Mouse (Mus musculus): Measurements from ENCODE around the gene Mthfsl. TPM values are rescaled to one million over a fixed set of nuclear protein-coding genes. Genes with fewer than 3 reads are reported as not detected.
"Not testable (repeated sequence)": the region's sequence is repeated elsewhere in the genome, so short reads cannot be mapped to it uniquely, and the experiment has no call there.

Mthfsl gene
- total RNA-seq, 2 experiments from 2014 or later, result 6.1 to 8.5 TPM

GRCm38 (mm10) chr9:88705157-88705556 is 14.9 kb downstream of the Mthfsl start:
- not testable (repeated sequence) for ATAC-seq (replicated peaks; ENCODE audit: low FRiP score, poor library complexity, severe bottlenecking)

DNA sequence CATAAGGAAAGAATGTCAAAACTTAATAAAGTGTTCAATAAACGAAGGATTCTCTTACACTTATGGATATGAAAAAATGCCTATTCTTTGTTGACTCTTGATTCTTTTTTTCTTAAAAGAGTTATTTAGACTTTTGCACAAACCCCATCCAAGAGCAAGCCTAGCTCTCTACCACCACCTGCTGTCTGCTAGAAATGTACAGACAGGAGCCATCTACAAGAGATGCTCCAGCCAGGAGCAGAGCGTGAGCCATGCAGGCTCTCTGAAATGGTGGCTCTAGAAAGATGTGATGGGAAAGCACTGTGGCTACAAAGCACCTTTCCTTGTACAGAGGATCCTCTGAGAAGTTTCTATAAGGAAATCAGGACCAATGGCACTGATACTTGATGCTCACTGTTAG is 21.4 kb downstream of the Mthfsl start:
- ATAC-seq (replicated peaks; ENCODE audit: low FRiP score, poor library complexity, severe bottlenecking), result not testable (repeated sequence)

DNA sequence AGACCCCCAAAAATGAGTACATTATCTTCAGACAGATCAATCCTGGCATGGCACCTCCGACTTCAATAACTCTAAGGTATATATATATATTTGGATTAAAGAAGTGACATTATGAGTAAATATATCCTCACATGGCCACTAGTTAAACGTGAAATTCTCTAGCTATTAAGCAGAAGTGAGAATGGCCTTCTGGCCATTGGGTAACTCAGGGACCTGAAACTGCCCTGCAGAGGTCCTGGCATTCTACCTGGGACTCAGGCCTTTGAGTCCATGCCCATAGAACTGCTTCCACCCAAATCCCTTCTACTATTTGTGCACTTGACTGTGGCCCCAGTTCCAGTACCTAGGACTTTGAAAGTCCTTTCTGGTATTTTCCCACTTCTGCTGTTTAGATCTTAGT is 28.8 kb downstream of the Mthfsl start:
- ATAC-seq (replicated peaks; ENCODE audit: low FRiP score, poor library complexity, severe bottlenecking), result not testable (repeated sequence)

DNA sequence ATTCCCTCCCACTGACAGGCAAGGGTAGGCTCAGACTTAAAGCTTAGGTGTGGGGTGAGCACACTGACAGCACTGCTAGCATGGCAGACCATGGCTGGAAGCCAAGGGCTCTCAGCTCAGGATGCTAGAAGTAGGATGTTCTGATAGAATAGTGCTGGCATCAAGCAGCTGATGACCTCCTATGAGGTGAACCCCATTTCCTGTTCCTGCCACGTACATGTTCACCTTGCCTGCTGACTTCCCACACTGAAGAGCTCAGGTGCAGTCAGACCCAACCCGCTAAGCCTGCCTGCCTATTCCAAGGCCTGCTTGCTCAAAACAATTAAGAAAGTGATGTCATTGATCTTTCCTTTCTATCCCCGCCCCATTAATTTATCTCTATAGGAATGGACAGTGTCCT is 30.6 kb downstream of the Mthfsl start:
- ATAC-seq (replicated peaks; ENCODE audit: low FRiP score, poor library complexity, severe bottlenecking), result not testable (repeated sequence)

GRCm38 (mm10) chr9:88686719-88687118 is 33.4 kb downstream of the Mthfsl start:
- ATAC-seq (replicated peaks; ENCODE audit: low FRiP score, poor library complexity, severe bottlenecking), result not testable (repeated sequence)

GRCm38 (mm10) chr9:88658341-88658740 is 61.8 kb downstream of the Mthfsl start:
- not testable (repeated sequence) for ATAC-seq (replicated peaks; ENCODE audit: low FRiP score, poor library complexity, severe bottlenecking)

DNA sequence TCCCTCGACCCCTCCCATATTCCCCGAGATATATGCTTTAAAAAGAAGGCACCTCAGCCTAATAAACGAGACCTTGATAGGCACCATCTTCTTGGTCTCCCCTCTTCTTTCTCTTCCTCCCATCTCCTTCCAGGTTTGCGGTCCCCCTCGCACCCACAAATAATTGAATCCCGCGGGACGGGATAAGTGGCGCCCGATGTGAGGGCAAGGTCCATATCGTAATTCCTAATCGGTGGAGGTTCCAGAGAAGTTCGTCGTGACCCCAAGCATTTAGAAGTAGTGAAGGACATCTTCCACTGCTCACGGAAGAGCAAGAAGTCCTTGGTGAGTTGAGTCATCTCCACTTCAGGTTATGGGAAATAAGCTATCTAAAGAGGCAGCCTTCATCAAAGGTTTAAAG is 69.4 kb downstream of the Mthfsl start:
- not testable (repeated sequence) for ATAC-seq (replicated peaks; ENCODE audit: low FRiP score, poor library complexity, severe bottlenecking)

Other genes with a start within 250 kb of the Mthfsl start
- 50.6 and 51.7 TPM in 2 replicates for gene Syncrip, start 237.7 kb downstream of the Mthfsl start, total RNA-seq (2015; ENCODE audit: low replicate concordance)
- 36.5 and 38.8 TPM in 2 replicates for gene Syncrip, start 237.7 kb downstream of the Mthfsl start, total RNA-seq (2017; ENCODE audit: low replicate concordance)
- gene Zfp949, start 172.3 kb downstream of the Mthfsl start, total RNA-seq (2015; ENCODE audit: low replicate concordance), result 46.2 and 62.8 TPM in 2 replicates
- gene Zfp949, start 172.3 kb downstream of the Mthfsl start, total RNA-seq (2017; ENCODE audit: low replicate concordance), result 79.1 and 99.0 TPM in 2 replicates
- gene Trim43a, start 139.4 kb downstream of the Mthfsl start, total RNA-seq (2015; ENCODE audit: low replicate concordance), result not detected in 2 replicates
- not detected in 2 replicates for gene Trim43a, start 139.4 kb downstream of the Mthfsl start, total RNA-seq (2017; ENCODE audit: low replicate concordance)
- gene Bcl2a1d, start 11.6 kb upstream of the Mthfsl start, total RNA-seq (2015; ENCODE audit: low replicate concordance), result 1.7 and 11.7 TPM in 2 replicates
- gene Bcl2a1d, start 11.6 kb upstream of the Mthfsl start, total RNA-seq (2017; ENCODE audit: low replicate concordance), result 3.1 and 3.3 TPM in 2 replicates
- not detected in 2 replicates for gene Trim43c, start 118.9 kb upstream of the Mthfsl start, total RNA-seq (2015; ENCODE audit: low replicate concordance)
- 0.28 TPM in 1 of 2 replicates, not detected in the other for gene Trim43c, start 118.9 kb upstream of the Mthfsl start, total RNA-seq (2017; ENCODE audit: low replicate concordance)
- gene Bcl2a1a, start 236.6 kb upstream of the Mthfsl start, total RNA-seq (2015; ENCODE audit: low replicate concordance), result not detected in 2 replicates
- 4.4 and 8.9 TPM in 2 replicates for gene Bcl2a1a, start 236.6 kb upstream of the Mthfsl start, total RNA-seq (2017; ENCODE audit: low replicate concordance)